Mouse (Mus musculus): ENCODE results near the gene Cradd. TPM values are rescaled to one million over a fixed set of nuclear protein-coding genes. Genes with fewer than 3 reads are reported as not detected.

Gene Cradd
- polyA plus RNA-seq (2012; rRNA removed) = 7.2 and 7.5 TPM in 2 replicates

DNA sequence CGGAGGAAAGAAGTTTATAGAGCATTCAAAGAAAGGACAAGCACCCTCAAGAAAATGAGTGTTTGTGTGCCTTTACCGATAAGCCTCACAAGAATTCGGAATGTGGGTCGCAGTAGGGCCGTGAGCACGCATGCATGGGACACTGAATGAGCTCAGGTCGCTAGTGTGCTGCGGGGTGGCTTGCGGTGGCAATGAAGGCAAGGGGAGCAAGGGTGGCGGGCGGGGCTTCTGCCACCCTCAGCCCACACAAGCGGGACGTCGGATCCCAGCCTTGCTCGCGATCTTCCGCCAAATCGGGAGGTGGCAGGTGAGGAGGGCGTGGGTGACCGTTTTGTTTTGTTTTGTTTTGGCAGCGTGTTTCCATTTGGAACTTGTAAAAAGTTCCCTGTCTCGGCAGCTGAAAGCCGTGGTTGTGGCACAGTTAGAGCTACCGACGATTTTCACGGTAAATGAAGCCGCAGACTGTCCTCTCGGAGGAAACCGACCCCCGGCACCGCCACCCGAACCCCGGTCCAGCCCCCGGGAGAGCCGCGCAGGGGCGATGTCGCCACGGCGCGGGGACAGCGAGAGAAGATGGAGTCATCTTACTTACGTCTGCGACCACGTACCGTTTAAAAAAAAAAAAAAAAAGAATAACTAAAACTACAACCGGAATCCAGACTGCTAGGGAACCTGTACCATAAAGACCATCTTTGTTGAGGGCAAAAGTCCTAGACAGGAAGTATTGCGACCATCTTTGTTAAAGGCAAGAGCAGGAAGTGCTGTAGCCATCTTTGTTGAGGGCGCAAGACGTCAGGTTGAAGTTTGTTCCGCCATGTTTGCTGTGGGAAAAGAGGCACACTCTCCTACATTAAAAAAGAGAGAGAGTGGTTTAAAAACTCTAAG is at the start of gene Cradd:
TSS of gene Cradd (minus strand) at position 741 of the 885 bp plus-strand sequence.

Other genes starting within 250 kb of the Cradd start
- gene Socs2, start 93.0 kb upstream of the Cradd start, polyA plus RNA-seq (2012; rRNA removed) = 24.1 and 30.4 TPM in 2 replicates
- 105 and 107 TPM in 2 replicates for gene Mrpl42, start 177.8 kb upstream of the Cradd start, polyA plus RNA-seq (2012; rRNA removed)
- gene Ube2n, start 191.0 kb upstream of the Cradd start, polyA plus RNA-seq (2012; rRNA removed) = 62.3 and 65.4 TPM in 2 replicates
- gene Nudt4, start 240.0 kb upstream of the Cradd start, polyA plus RNA-seq (2012; rRNA removed) = 33.1 and 34.2 TPM in 2 replicates

Data from liver, embryonic 18 days (tissue).